Mouse (Mus musculus) liver, embryonic 14.5 days (tissue): ENCODE measurements at regions not wholly inside any gene's neighbourhood (a gene's known extent, or its start where the extent isn't known, plus 50 kb on each side); places are given as distances from the start of the nearest gene placed in this dataset.

Source experiments
- ATAC-seq: fragments of 200-750 bp; cut with Nextera tagmentation; 2 replicates; pipeline ENCODE4 v1.8.0; 2017; ENCODE audit warnings: moderate number of reproducible peaks, mild to moderate bottlenecking, moderate library complexity; ENCODE audit not compliant: insufficient read depth
- DNase-seq, 3 experiments: peaks; one replicate each; pipeline ENCODE4 v3.0.0-alpha.2; 2012 to 2013; ENCODE audit warnings: low read depth in 3 of 3, low spot score in 3 of 3
- H3K27ac ChIP-seq: fragments of 300-500 bp; sonication (generic); 2 replicates; pipeline ENCODE4 v1.5.1; 2014; ENCODE audit warnings: moderate library complexity, mild to moderate bottlenecking, control low read depth, inconsistent platforms
- H3K27me3 ChIP-seq: fragments of 300-500 bp; sonication (generic); 2 replicates; pipeline ENCODE4 v1.6.1; 2014; ENCODE audit warnings: mild to moderate bottlenecking, low read length, moderate library complexity; ENCODE audit not compliant: control insufficient read depth, insufficient read depth
- H3K36me3 ChIP-seq: fragments of 300-500 bp; sonication (generic); replicated peaks from 2 replicates; pipeline ENCODE4 v1.6.1; 2014; ENCODE audit warnings: low read depth; ENCODE audit not compliant: control insufficient read depth, insufficient read depth
- H3K4me1 ChIP-seq, 2 experiments: fragments of 200-500 bp in 1 of 2; fragments of 300-500 bp in 1 of 2; sonication (generic) in 1 of 2; replicated peaks; 2 replicates each; pipeline ENCODE4 v1.6.1; 2012 to 2014; ENCODE audit warnings: antibody characterized with exemption in 1 of 2, inconsistent platforms in 1 of 2, low read length in 1 of 2; ENCODE audit not compliant: control insufficient read depth in 2 of 2, insufficient read depth in 2 of 2
- H3K4me2 ChIP-seq: fragments of 300-500 bp; sonication (generic); 2 replicates; pipeline ENCODE4 v1.6.1; 2014; ENCODE audit warnings: low read depth, mild to moderate bottlenecking, control low read depth, moderate library complexity
- H3K4me3 ChIP-seq, 2 experiments: fragments of 200-500 bp in 1 of 2; fragments of 300-500 bp in 1 of 2; sonication (generic) in 1 of 2; 2 replicates each; pipeline ENCODE4 v1.5.1; 2012 to 2014; ENCODE audit warnings: low read depth in 2 of 2, low read length in 2 of 2, mild to moderate bottlenecking in 2 of 2, control low read depth in 1 of 2, inconsistent platforms in 1 of 2, moderate library complexity in 1 of 2; ENCODE audit not compliant: insufficient read depth in 1 of 2
- H3K9ac ChIP-seq: fragments of 300-500 bp; sonication (generic); replicated peaks from 2 replicates; pipeline ENCODE4 v1.6.1; 2014; ENCODE audit warnings: mild to moderate bottlenecking, control low read depth, moderate library complexity
- H3K9me3 ChIP-seq: fragments of 300-500 bp; sonication (generic); 2 replicates; pipeline ENCODE4 v1.6.1; 2016; ENCODE audit warnings: low read length, mixed read lengths; ENCODE audit not compliant: control insufficient read depth
- CTCF ChIP-seq: IDR thresholded peaks from 2 replicates; pipeline ENCODE4 v1.5.1; 2016; ENCODE audit warnings: antibody characterized with exemption, low read depth, control low read depth
- EP300 ChIP-seq: IDR thresholded peaks from 2 replicates; pipeline ENCODE4 v1.6.1; 2016; ENCODE audit warnings: antibody characterized with exemption, low read depth
- WGBS: fragments of 180-500 bp; shearing (Covaris S2); extraction: QIAGEN DNeasy Blood & Tissue Kit; methylation state at CpG from one replicate; pipeline ENCODE4 v1.1.7; 2014; ENCODE audit not compliant: insufficient replicate concordance; 5-methylcytosine and 5-hydroxymethylcytosine counted together

DNA sequence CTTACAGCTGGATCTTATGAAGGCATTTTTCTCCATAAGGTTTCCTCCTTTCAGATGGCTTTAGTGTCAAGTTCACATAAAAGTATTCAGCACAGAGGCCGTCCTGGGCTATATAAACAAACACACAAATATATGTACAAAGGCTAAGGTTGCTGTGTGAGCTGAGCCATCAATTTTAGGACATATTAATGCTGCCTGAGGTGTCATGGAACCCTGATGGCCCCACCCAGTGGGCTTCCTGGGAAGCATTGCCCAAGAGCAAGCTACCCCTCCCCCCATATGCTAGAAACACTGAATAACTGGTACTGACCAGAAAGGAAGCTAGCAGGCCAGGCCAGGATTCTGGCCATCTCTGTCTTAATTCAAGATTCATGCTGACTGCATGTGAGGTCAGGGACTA is 56.4 kb upstream of the Odc1 start:
- WGBS, result 60% methylated on average over 1 of the region's 1 CpGs

DNA sequence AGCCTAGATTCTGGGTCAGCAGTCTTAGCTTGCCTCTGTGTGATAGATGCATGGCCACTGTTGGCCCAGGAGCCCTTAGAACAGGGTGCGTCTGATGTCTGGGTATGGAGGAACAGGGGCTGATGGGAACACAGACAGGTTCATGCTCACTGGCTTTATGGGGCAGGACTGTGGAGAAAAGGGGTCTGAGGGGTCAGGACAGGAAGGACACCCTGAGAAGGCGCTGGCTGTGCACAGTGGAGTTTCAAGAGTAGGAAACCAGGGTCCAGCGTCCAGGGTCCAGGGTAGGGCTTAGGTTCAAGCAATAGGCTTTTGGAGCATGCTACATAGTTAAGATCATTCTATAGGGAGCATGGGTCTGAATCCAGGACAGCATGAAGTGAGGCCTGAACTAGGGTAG is 54.6 kb upstream of the Odc1 start:
- Histone ChIP-seq H3K27ac (no peak overlapping the region), H3K36me3 (no peaks in the 10 kb centered on the region), H3K4me1 (peaks cover 3 to 18% of the 10 kb centered on the region in 2 experiments; a peak in 3 of 4 replicates), H3K4me3 (no peak overlapping the region), H3K27me3 (no peaks in the 10 kb centered on the region; the same call in 1 of the 2 replicates), H3K4me2 (no peak overlapping the region), H3K9ac (no peak overlapping the region), H3K9me3 (no peaks in the 10 kb centered on the region)
- no peak for ATAC-seq
- DNase-seq, result no peak
- TF ChIP-seq EP300 (no peak), CTCF (no peak)
- WGBS, result 71% methylated on average over 3 of the region's 3 CpGs

More for the DNA sequence above, 56.4 kb upstream of the Odc1 start:
- H3K27ac ChIP-seq, result no peak overlapping the region
- H3K9me3 ChIP-seq, result no peaks in the 10 kb centered on the region
- no peaks in the 10 kb centered on the region for H3K36me3 ChIP-seq
- H3K4me3 ChIP-seq, result no peak overlapping the region
- TF ChIP-seq CTCF (no peak), EP300 (no peak)
- ATAC-seq (no peak), DNase-seq (no peak)
- no peak overlapping the region for H3K4me2 ChIP-seq
- peaks cover 5 to 22% of the 10 kb centered on the region in 2 experiments; a peak in 3 of 4 replicates for H3K4me1 ChIP-seq
- no peaks in the 10 kb centered on the region for H3K27me3 ChIP-seq
- H3K9ac ChIP-seq, result no peak overlapping the region

DNA sequence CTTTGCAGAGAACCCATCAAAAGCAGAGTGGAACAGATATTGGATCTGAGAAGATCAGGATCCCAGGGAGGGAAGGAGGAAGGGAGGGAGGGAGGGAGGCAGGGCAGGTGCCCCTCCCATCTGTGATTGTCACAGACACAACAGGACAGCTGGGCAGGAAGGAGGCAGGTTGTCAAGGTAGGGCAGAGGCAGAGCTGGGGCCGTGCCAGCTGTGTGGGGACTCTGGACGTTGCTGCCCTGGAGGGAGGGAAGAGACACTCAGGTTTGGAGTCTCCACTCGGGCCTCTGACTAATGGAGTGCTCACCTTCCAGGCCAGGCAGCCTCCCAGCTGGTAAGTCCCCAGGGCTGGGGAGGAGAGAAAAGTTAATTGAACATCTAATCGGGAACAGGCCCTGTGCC is 52.0 kb upstream of the Odc1 start:
- no peak for TF ChIP-seq CTCF
- TF ChIP-seq EP300, result no peak
- H3K27me3 ChIP-seq, result no peaks in the 10 kb centered on the region; the same call in 1 of the 2 replicates
- ATAC-seq (no peak), DNase-seq (no peak)
- no peaks in the 10 kb centered on the region for H3K36me3 ChIP-seq
- peaks cover 3 to 25% of the 10 kb centered on the region in 2 experiments; a peak in 3 of 4 replicates for H3K4me1 ChIP-seq
- H3K4me3 ChIP-seq, result no peak overlapping the region
- 70% methylated on average over 4 of the region's 4 CpGs for WGBS
- H3K4me2 ChIP-seq, result no peak overlapping the region
- no peak overlapping the region for H3K9ac ChIP-seq
- H3K9me3 ChIP-seq, result no peaks in the 10 kb centered on the region
- H3K27ac ChIP-seq, result no peak overlapping the region

DNA sequence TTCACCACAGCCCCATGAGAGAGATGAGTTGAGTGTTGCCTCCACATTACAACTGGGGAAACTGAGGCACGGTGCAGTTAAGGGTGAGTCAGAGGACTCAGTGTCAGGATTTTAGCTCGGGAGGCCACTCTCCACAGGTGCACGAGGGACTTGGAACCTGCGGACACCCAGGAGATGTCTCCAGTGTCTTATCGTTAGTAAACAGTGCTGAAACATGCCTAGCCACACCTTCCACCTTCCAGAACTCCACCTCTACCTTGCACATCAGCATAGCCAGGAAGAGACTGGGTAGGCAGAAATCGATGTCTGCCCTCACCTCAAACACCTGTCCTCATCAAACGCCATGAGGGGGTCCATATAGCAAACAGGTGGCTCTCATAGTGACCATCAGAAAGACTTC is 51.5 kb upstream of the Odc1 start:
- Histone ChIP-seq H3K4me1 (peaks cover 3 to 24% of the 10 kb centered on the region in 2 experiments; a peak in 3 of 4 replicates), H3K27me3 (no peaks in the 10 kb centered on the region; the same call in 1 of the 2 replicates), H3K36me3 (no peaks in the 10 kb centered on the region), H3K9ac (no peak overlapping the region), H3K27ac (no peak overlapping the region), H3K9me3 (no peaks in the 10 kb centered on the region), H3K4me2 (no peak overlapping the region), H3K4me3 (no peak overlapping the region)
- DNase-seq (no peak), ATAC-seq (peak; percentile 67; the same call in 1 of the 2 replicates)
- TF ChIP-seq EP300 (no peak), CTCF (no peak)
- WGBS, result 53% methylated on average over 7 of the region's 7 CpGs

DNA sequence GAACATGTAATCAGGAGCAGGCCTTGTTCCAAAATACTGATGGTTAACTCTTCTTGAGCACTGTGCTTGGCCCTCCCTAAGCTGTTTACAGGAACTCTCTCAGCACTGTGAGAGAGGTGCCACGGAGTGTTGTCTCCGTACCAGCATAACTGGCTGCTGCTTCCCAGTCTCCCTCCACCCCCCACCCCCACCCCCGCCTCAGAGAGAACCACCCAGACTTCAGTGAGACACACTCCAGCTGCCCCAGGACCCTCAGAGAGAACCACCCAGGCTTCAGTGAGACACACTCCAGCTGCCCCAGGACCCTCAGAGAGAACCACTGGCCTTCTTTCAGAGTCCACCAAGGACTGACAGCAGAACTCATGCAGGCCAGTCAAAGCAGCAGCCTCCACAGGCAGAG is 50.8 kb upstream of the Odc1 start:
- no peak for TF ChIP-seq EP300
- no peak for TF ChIP-seq CTCF
- H3K9me3 ChIP-seq, result no peaks in the 10 kb centered on the region
- H3K27ac ChIP-seq, result no peak overlapping the region
- H3K4me1 ChIP-seq, result peaks cover 3 to 18% of the 10 kb centered on the region in 2 experiments; a peak in 3 of 4 replicates
- H3K36me3 ChIP-seq, result no peaks in the 10 kb centered on the region
- H3K9ac ChIP-seq, result no peak overlapping the region
- WGBS, result 38% methylated on average over 3 of the region's 3 CpGs
- ATAC-seq (no peak), DNase-seq (no peak)
- no peaks in the 10 kb centered on the region; the same call in 1 of the 2 replicates for H3K27me3 ChIP-seq
- H3K4me2 ChIP-seq, result no peak overlapping the region
- H3K4me3 ChIP-seq, result no peak overlapping the region
